Mouse (Mus musculus) adrenal gland, postnatal 10 days (tissue): ENCODE measurements around the gene Pafah1b3. TPM values are rescaled to one million over a fixed set of nuclear protein-coding genes. Genes with fewer than 3 reads are reported as not detected.

ENCODE experiments used
- DNase-seq: peaks from one replicate; pipeline ENCODE4 v3.0.0; 2021; ENCODE audit warnings: mixed read lengths
- total RNA-seq, 2 experiments: library from RNA; stranded (reverse); gene quantifications; 2 replicates each; pipeline ENCODE4 v1.2.3; 2021

Gene Pafah1b3
- total RNA-seq, 2 experiments from 2014 or later: 38.1 to 39.7 TPM

- DNase-seq: peak; percentile 100
These were observed 15.8 kb downstream of the Pafah1b3 start for GRCm38 (mm10) chr7:25281734-25282601.

- DNase-seq: no peak
These were observed 16.5 kb downstream of the Pafah1b3 start for GRCm38 (mm10) chr7:25281166-25281733.

- DNase-seq: peak; percentile 75
These were observed 17.7 kb downstream of the Pafah1b3 start for GRCm38 (mm10) chr7:25279861-25280791.

GRCm38 (mm10) chr7:25279076-25279860 is 18.5 kb downstream of the Pafah1b3 start:
- DNase-seq: peak; percentile 89

- peak; percentile 87 for DNase-seq
These were observed 19.3 kb downstream of the Pafah1b3 start for GRCm38 (mm10) chr7:25278341-25279075.

- no peak for DNase-seq
These were observed 19.8 kb downstream of the Pafah1b3 start for GRCm38 (mm10) chr7:25277998-25278340.

- no peak for DNase-seq
These were observed 20.4 kb downstream of the Pafah1b3 start for GRCm38 (mm10) chr7:25277405-25277804.

GRCm38 (mm10) chr7:25275555-25276298 is 22.1 kb downstream of the Pafah1b3 start:
- no peak for DNase-seq

GRCm38 (mm10) chr7:25274996-25275395 is 22.8 kb downstream of the Pafah1b3 start:
- DNase-seq: no peak

GRCm38 (mm10) chr7:25274571-25274970 is 23.2 kb downstream of the Pafah1b3 start:
- no peak for DNase-seq

GRCm38 (mm10) chr7:25273259-25274241 is 24.2 kb downstream of the Pafah1b3 start:
- DNase-seq: no peak

- no peak for DNase-seq
These were observed 25.1 kb downstream of the Pafah1b3 start for GRCm38 (mm10) chr7:25272445-25273258.

- DNase-seq: no peak
These were observed 25.9 kb downstream of the Pafah1b3 start for GRCm38 (mm10) chr7:25271651-25272444.

GRCm38 (mm10) chr7:25270652-25271633 is 26.8 kb downstream of the Pafah1b3 start:
- DNase-seq: no peak

- DNase-seq: peak; percentile 10
These were observed 28.1 kb downstream of the Pafah1b3 start for GRCm38 (mm10) chr7:25269545-25270271.
